Mouse (Mus musculus) ES-E14 (cell line): ENCODE measurements around the gene Atxn10. TPM values are rescaled to one million over a fixed set of nuclear protein-coding genes. Genes with fewer than 3 reads are reported as not detected.

ENCODE experiments used
- DNase-seq: peaks from one replicate; pipeline ENCODE4 v3.0.0-alpha.2; 2013; ENCODE audit warnings: low read depth, low spot score
- H3K27ac ChIP-seq: 2 replicates; pipeline ENCODE4 v1.5.1; 2012; ENCODE audit warnings: low read depth, mild to moderate bottlenecking, low read length, moderate library complexity, mixed read lengths; ENCODE audit not compliant: poor library complexity, insufficient read depth, severe bottlenecking
- H3K36me3 ChIP-seq: 2 replicates; pipeline ENCODE4 v1.6.1; 2012; ENCODE audit warnings: mild to moderate bottlenecking, low read length, moderate library complexity, mixed read lengths; ENCODE audit not compliant: control insufficient read depth, poor library complexity, insufficient read depth, severe bottlenecking
- H3K4me1 ChIP-seq, 2 experiments: fragments of 150-350 bp in 1 of 2; sonication (generic) in 1 of 2; 2 replicates each; pipeline ENCODE4 v1.6.1; 2012; ENCODE audit warnings: low read length in 2 of 2, mild to moderate bottlenecking in 1 of 2, mixed read lengths in 1 of 2; ENCODE audit not compliant: control insufficient read depth in 2 of 2, insufficient read depth in 2 of 2, poor library complexity in 1 of 2
- H3K4me3 ChIP-seq, 2 experiments: fragments of 150-350 bp in 1 of 2; sonication (generic) in 1 of 2; 2 replicates each; pipeline ENCODE4 v1.5.1; 2012; ENCODE audit warnings: low read length in 2 of 2, low read depth in 1 of 2, mild to moderate bottlenecking in 1 of 2, mixed read lengths in 1 of 2; ENCODE audit not compliant: insufficient read depth in 1 of 2, poor library complexity in 1 of 2, severe bottlenecking in 1 of 2
- H3K9ac ChIP-seq: 2 replicates; pipeline ENCODE4 v1.6.1; 2012; ENCODE audit warnings: low read depth, mild to moderate bottlenecking, low read length, mixed read lengths; ENCODE audit not compliant: poor library complexity, insufficient read depth, severe bottlenecking
- H3K9me3 ChIP-seq: fragments of 150-350 bp; sonication (generic); 2 replicates; pipeline ENCODE4 v1.6.1; 2012; ENCODE audit warnings: low read depth, mild to moderate bottlenecking, low read length; ENCODE audit not compliant: control insufficient read depth, insufficient read depth
- CHD2 ChIP-seq: IDR thresholded peaks from 2 replicates; pipeline ENCODE4 v1.6.1; 2014; ENCODE audit warnings: mild to moderate bottlenecking, low read depth, low read length, inconsistent platforms
- HCFC1 ChIP-seq: IDR thresholded peaks from 2 replicates; pipeline ENCODE4 v1.6.1; 2012; ENCODE audit warnings: low read length, inconsistent platforms, borderline replicate concordance; ENCODE audit not compliant: insufficient read depth
- MAFK ChIP-seq: IDR thresholded peaks from 2 replicates; pipeline ENCODE4 v1.6.1; 2014; ENCODE audit warnings: mild to moderate bottlenecking, low read depth, low read length, inconsistent platforms; ENCODE audit not compliant: insufficient read depth
- ZC3H11A ChIP-seq: IDR thresholded peaks from 2 replicates; pipeline ENCODE4 v1.6.1; 2012; ENCODE audit warnings: low read depth, mild to moderate bottlenecking, inconsistent platforms, low read length, borderline replicate concordance
- ZNF384 ChIP-seq: IDR thresholded peaks from 2 replicates; pipeline ENCODE4 v1.6.1; 2012; ENCODE audit warnings: low read depth, low read length, inconsistent platforms
- in situ Hi-C, 2 experiments: fragments of 600-800 bp; cut with MboI; formaldehyde crosslinking; loops; one replicate each; pipeline ENCODE4 v1.15.1; 2025; ENCODE audit warnings: low sequenced_read_pairs in 2 of 2, inconsistent platforms in 1 of 2; ENCODE audit not compliant: unreplicated experiment in 2 of 2
- total RNA-seq: library from RNA; depleted of rRNA; stranded (reverse); fragments of 300-350 nt; gene quantifications from 2 replicates; pipeline ENCODE4 v1.2.3, GENCODE M21; 2012

The Atxn10 gene
- total RNA-seq, 1 experiment, result 195 TPM

- Histone ChIP-seq H3K36me3 (no peaks in the 10 kb centered on the region), H3K27ac (no peak overlapping the region), H3K9me3 (no peaks in the 10 kb centered on the region), H3K4me3 (no peak overlapping the region), H3K4me1 (peaks cover 0 to 19% of the 10 kb centered on the region in 2 experiments; a peak in 2 of 4 replicates), H3K9ac (no peak overlapping the region)
- TF ChIP-seq CHD2 (no peak), ZC3H11A (no peak), MAFK (no peak), HCFC1 (no peak)
- DNase-seq, result no peak
- in situ Hi-C loops, result loop anchor here in 1 of 2 experiments (5.0 kb wide), 1 partner anchor 102 kb away; the partner anchor contains the start of gene Wnt7b
Measured at GRCm38 (mm10) chr15:85479919-85480318, 143.9 kb downstream of the Atxn10 start.

GRCm38 (mm10) chr15:85480630-85481029, 144.6 kb downstream of the Atxn10 start:
- Histone ChIP-seq H3K4me3 (no peak overlapping the region), H3K9me3 (no peaks in the 10 kb centered on the region), H3K4me1 (peaks cover 0 to 19% of the 10 kb centered on the region in 2 experiments; a peak in 2 of 4 replicates), H3K36me3 (no peaks in the 10 kb centered on the region), H3K9ac (no peak overlapping the region), H3K27ac (no peak overlapping the region)
- TF ChIP-seq ZNF384 (no peak), HCFC1 (no peak), CHD2 (no peak), MAFK (no peak), ZC3H11A (no peak; the same call in 1 of the 2 replicates)
- peak; percentile 19 for DNase-seq
- in situ Hi-C loops, result loop anchor here in 1 of 2 experiments (5.0 kb wide), 1 partner anchor 102 kb away; the partner anchor contains the start of gene Wnt7b

GRCm38 (mm10) chr15:85488900-85489299, 152.9 kb downstream of the Atxn10 start:
- no peaks in the 10 kb centered on the region for H3K36me3 ChIP-seq
- no peak overlapping the region for H3K4me3 ChIP-seq
- DNase-seq, result no peak
- in situ Hi-C loops, result no loop called here
- H3K27ac ChIP-seq, result no peak overlapping the region
- H3K9ac ChIP-seq, result no peak overlapping the region
- peaks cover under 1% of the 10 kb centered on the region in 2 experiments; a peak in 1 of 4 replicates for H3K4me1 ChIP-seq
- H3K9me3 ChIP-seq, result no peaks in the 10 kb centered on the region
- no peak for TF ChIP-seq MAFK
- no peak for TF ChIP-seq ZNF384
- TF ChIP-seq CHD2, result no peak
- no peak for TF ChIP-seq ZC3H11A
- TF ChIP-seq HCFC1, result no peak

GRCm38 (mm10) chr15:85489751-85490150, 153.7 kb downstream of the Atxn10 start:
- Histone ChIP-seq H3K27ac (no peak overlapping the region), H3K9ac (no peak overlapping the region), H3K9me3 (no peaks in the 10 kb centered on the region), H3K4me1 (peaks cover 5 to 9% of the 10 kb centered on the region in 2 experiments; a peak in 3 of 4 replicates), H3K4me3 (no peak overlapping the region), H3K36me3 (no peaks in the 10 kb centered on the region)
- TF ChIP-seq HCFC1, result no peak
- TF ChIP-seq ZC3H11A, result no peak
- no peak for TF ChIP-seq ZNF384
- TF ChIP-seq CHD2, result no peak
- TF ChIP-seq MAFK, result no peak
- DNase-seq, result no peak
- in situ Hi-C loops, result no loop called here

GRCm38 (mm10) chr15:85494163-85494621, 158.1 kb downstream of the Atxn10 start:
- in situ Hi-C loops, result no loop called here
- no peaks in the 10 kb centered on the region for H3K36me3 ChIP-seq
- H3K9me3 ChIP-seq, result no peaks in the 10 kb centered on the region
- no peak for DNase-seq
- no peak overlapping the region for H3K9ac ChIP-seq
- no peak overlapping the region for H3K4me3 ChIP-seq
- no peak overlapping the region for H3K27ac ChIP-seq
- H3K4me1 ChIP-seq, result peaks cover 5 to 10% of the 10 kb centered on the region in 2 experiments; a peak in 3 of 4 replicates
- TF ChIP-seq ZC3H11A (no peak), HCFC1 (no peak), ZNF384 (no peak), MAFK (no peak), CHD2 (no peak)
